Mouse (Mus musculus) hindbrain, embryonic 10.5 days (tissue): ENCODE data around the gene Swap70. TPM values are rescaled to one million over a fixed set of nuclear protein-coding genes. Genes with fewer than 3 reads are reported as not detected.

ENCODE experiments used
- DNase-seq: peaks from one replicate; pipeline ENCODE4 v3.0.0-alpha.2; 2017; ENCODE audit warnings: low spot score
- H3K27ac ChIP-seq: fragments of 300-500 bp; sonication (generic); 2 replicates; pipeline ENCODE4 v1.5.1; 2016; ENCODE audit warnings: mild to moderate bottlenecking, moderate library complexity
- H3K27me3 ChIP-seq: fragments of 300-500 bp; sonication (generic); 2 replicates; pipeline ENCODE4 v1.6.1; 2016; ENCODE audit warnings: mild to moderate bottlenecking; ENCODE audit not compliant: poor library complexity, insufficient read depth, severe bottlenecking
- H3K36me3 ChIP-seq: fragments of 300-500 bp; sonication (generic); 2 replicates; pipeline ENCODE4 v1.6.1; 2016; ENCODE audit warnings: mild to moderate bottlenecking, moderate library complexity
- H3K4me1 ChIP-seq: fragments of 300-500 bp; sonication (generic); replicated peaks from 2 replicates; pipeline ENCODE4 v1.6.1; 2016; ENCODE audit warnings: mild to moderate bottlenecking
- H3K4me3 ChIP-seq: fragments of 300-500 bp; sonication (generic); 2 replicates; pipeline ENCODE4 v1.5.1; 2016; ENCODE audit warnings: mild to moderate bottlenecking, moderate library complexity
- H3K9me3 ChIP-seq: fragments of 300-500 bp; sonication (generic); 2 replicates; pipeline ENCODE4 v1.6.1; 2016; ENCODE audit warnings: mild to moderate bottlenecking, moderate library complexity
- WGBS: fragments of 180-500 bp; shearing (Covaris S2); methylation state at CpG from one replicate; pipeline ENCODE4 v1.1.7; 2016; 5-methylcytosine and 5-hydroxymethylcytosine counted together
- polyA plus RNA-seq: library from polyadenylated mRNA; unstranded; fragments of >200 nt; fragmentation: Nextera tagmentation; extraction: Ambion mirVana; gene quantifications from 2 replicates; pipeline ENCODE4 v1.2.1, GENCODE M21; 2016

Gene Swap70
- polyA plus RNA-seq, 1 experiment from 2014 or later, result 18.1 TPM

- Histone ChIP-seq H3K4me1 (no peaks in the 10 kb centered on the region), H3K9me3 (no peaks in the 10 kb centered on the region), H3K36me3 (peaks cover 14% of the 10 kb centered on the region), H3K27ac (no peak overlapping the region), H3K27me3 (no peaks in the 10 kb centered on the region), H3K4me3 (no peak overlapping the region)
- 32% methylated on average over 7 of the region's 7 CpGs for WGBS
- DNase-seq, result peak; percentile 77
Measured at GRCm38 (mm10) chr7:110265796-110266195, 44.3 kb downstream of the Swap70 start.

- H3K27ac ChIP-seq, result no peak overlapping the region
- DNase-seq, result no peak
- no peaks in the 10 kb centered on the region for H3K9me3 ChIP-seq
- peaks cover 22% of the 10 kb centered on the region for H3K36me3 ChIP-seq
- no peak overlapping the region for H3K4me3 ChIP-seq
- H3K27me3 ChIP-seq, result no peaks in the 10 kb centered on the region
- H3K4me1 ChIP-seq, result peaks cover 3% of the 10 kb centered on the region; the same call in 1 of the 2 replicates
Measured at GRCm38 (mm10) chr7:110267014-110267413, 45.5 kb downstream of the Swap70 start.

DNA sequence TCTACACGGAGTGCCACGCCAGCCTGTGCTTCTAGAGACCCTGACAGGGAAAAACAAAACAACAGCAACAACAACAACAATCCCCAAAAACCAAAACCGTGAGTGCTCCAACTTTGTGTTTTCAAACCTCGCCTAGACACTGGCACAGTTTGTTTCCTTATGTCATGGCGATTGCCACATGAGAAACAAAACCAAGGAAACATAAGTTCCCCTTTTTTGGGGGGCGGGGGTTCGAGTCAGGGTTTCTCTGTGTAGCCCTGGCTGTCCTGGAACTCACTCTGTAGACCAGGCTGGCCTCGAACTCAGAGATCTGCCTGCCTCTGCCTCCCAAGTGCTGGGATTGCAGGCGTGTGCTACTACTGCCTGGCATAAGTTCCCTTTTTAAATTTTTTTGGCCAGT lies 46.5 kb downstream of the Swap70 start:
- no peaks in the 10 kb centered on the region for H3K9me3 ChIP-seq
- H3K4me1 ChIP-seq, result peaks cover 8% of the 10 kb centered on the region; the same call in 1 of the 2 replicates
- WGBS, result 90% methylated on average over 9 of the region's 9 CpGs
- no peak overlapping the region for H3K27ac ChIP-seq
- no peaks in the 10 kb centered on the region for H3K27me3 ChIP-seq
- no peak overlapping the region for H3K4me3 ChIP-seq
- DNase-seq, result no peak
- H3K36me3 ChIP-seq, result peaks cover 27% of the 10 kb centered on the region

GRCm38 (mm10) chr7:110268511-110268910 lies 47.0 kb downstream of the Swap70 start:
- no peaks in the 10 kb centered on the region for H3K27me3 ChIP-seq
- H3K27ac ChIP-seq, result no peak overlapping the region
- H3K36me3 ChIP-seq, result peaks cover 31% of the 10 kb centered on the region
- no peaks in the 10 kb centered on the region for H3K9me3 ChIP-seq
- H3K4me3 ChIP-seq, result no peak overlapping the region
- 86% methylated on average over 4 of the region's 4 CpGs for WGBS
- no peak for DNase-seq
- peaks cover 8% of the 10 kb centered on the region; the same call in 1 of the 2 replicates for H3K4me1 ChIP-seq

DNA sequence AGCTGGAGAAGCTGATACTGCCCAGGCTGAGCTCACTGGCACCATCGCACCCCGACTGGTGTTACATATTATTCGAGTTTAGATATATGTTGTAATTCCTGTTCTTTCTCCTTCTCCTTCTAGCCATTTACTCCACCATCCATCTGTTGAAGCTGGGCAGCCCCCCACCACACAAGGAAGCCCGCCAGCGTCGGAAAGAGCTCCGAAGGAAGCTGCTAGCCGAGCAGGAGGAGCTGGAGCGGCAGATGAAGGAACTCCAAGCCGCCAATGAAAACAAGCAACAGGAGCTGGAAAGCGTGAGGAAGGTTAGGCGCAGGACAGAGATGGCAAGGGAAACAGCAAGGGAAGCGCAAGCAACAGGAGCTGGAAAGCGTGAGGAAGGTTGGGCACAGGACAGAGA lies 48.3 kb downstream of the Swap70 start:
- Histone ChIP-seq H3K27me3 (no peaks in the 10 kb centered on the region), H3K4me1 (peaks cover 8% of the 10 kb centered on the region; the same call in 1 of the 2 replicates), H3K4me3 (no peak overlapping the region), H3K36me3 (peaks cover 42% of the 10 kb centered on the region), H3K27ac (no peak overlapping the region), H3K9me3 (no peaks in the 10 kb centered on the region)
- DNase-seq, result no peak
- WGBS, result 89% methylated on average over 14 of the region's 14 CpGs

DNA sequence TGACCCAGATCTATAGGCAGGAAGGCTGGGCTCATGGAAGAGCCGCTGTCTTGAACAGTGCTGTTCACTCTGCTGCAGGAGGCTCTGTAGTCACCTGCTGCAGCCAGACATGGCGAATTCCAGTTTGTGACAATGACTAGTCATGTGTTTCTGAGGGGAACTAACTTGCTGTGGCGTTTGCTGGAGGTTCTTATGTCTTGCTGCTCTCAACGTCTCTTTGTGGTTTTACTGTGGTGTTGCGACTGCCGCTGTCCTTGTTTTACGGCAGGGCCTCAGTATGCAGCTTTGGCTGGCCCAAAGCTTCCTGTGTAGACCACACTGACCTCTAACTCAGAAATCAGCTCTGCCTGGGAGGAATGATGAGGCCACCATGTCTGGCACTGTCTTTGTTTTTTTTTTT lies 48.9 kb downstream of the Swap70 start:
- Histone ChIP-seq H3K4me3 (no peak overlapping the region), H3K9me3 (no peaks in the 10 kb centered on the region), H3K27me3 (no peaks in the 10 kb centered on the region), H3K4me1 (peaks cover 8% of the 10 kb centered on the region; the same call in 1 of the 2 replicates), H3K36me3 (peaks cover 46% of the 10 kb centered on the region), H3K27ac (no peak overlapping the region)
- 95% methylated on average over 7 of the region's 7 CpGs for WGBS
- no peak for DNase-seq

DNA sequence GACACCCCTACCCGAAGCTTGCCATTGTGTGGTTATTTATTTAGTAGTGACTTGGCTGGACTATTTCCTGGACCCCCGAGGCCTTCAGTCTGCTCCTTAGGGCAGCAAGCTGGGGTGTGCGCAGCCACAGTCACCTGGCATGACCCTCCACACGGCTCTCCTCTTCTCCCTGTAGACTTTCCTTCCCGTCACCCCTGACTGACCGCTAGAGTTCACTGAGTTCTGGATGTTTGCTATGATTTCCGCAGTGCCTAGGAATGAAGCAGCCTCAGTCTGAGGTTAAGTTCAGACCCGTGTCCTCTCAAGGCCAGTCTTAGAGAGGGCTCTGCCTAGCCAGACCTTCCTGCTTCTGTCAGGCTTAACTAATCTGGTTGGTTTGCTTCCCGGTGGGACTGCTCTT lies 50.3 kb downstream of the Swap70 start:
- 74% methylated on average over 9 of the region's 9 CpGs for WGBS
- Histone ChIP-seq H3K36me3 (peaks cover 59% of the 10 kb centered on the region), H3K9me3 (no peaks in the 10 kb centered on the region), H3K4me3 (no peak overlapping the region), H3K27ac (no peak overlapping the region), H3K4me1 (peaks cover 8% of the 10 kb centered on the region; the same call in 1 of the 2 replicates), H3K27me3 (no peaks in the 10 kb centered on the region)
- no peak for DNase-seq

DNA sequence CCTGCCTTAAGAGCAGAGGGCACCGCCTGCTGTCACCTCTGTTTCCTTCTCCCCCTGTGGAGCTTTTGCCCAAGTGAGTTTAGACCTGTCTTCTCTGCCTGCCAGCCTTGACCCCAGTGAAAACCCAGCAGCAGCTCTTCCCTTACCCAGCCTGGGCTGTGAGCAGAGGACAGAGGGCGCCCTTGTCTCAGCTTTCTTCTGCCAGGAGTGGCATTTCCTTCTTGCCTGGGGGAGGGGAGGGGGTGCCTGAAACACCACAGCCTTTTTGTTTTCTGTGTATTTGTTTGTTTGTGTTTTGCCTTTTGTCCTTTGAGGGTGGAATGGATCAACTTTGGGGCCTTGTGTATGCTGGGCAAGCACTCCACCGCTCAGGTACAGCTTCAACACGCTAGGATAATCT lies 50.9 kb downstream of the Swap70 start:
- DNase-seq, result no peak
- no peak overlapping the region for H3K4me3 ChIP-seq
- H3K27ac ChIP-seq, result 0 out of 2 replicates have a peak overlapping the region, but pooled peaks have one; percentile 23
- H3K36me3 ChIP-seq, result peaks cover 59% of the 10 kb centered on the region
- WGBS, result 81% methylated on average over 4 of the region's 4 CpGs
- no peaks in the 10 kb centered on the region for H3K9me3 ChIP-seq
- no peaks in the 10 kb centered on the region for H3K27me3 ChIP-seq
- H3K4me1 ChIP-seq, result peaks cover 8% of the 10 kb centered on the region; the same call in 1 of the 2 replicates

DNA sequence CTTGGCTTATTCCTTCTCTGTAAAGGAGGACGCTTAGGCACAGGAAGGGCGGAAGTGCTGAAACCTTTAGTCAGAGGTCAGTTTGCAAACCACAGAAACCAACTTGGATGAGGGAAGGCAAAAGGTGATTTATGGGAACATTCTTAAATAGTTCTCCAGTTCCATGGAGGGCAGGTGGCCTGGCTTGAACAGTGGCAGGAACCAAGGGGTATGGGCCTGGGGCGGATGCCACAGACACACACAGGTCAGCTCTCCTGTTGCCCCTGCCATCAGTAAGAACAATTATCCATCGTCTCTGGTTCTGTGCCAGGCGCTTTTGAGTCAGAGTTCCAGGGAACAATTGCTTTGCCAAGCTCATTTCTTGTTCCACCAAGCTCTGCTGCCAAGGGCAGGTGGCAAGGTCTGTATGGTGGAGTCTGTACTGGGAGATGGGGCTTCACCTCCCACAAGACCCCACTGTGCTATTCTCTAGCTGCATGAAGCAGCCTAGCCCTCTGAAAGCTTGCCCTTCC lies 56.3 kb downstream of the Swap70 start:
- peaks cover 76% of the 10 kb centered on the region for H3K36me3 ChIP-seq
- no peaks in the 10 kb centered on the region for H3K4me1 ChIP-seq
- no peaks in the 10 kb centered on the region for H3K9me3 ChIP-seq
- no peak overlapping the region for H3K27ac ChIP-seq
- no peaks in the 10 kb centered on the region for H3K27me3 ChIP-seq
- no peak for DNase-seq
- WGBS, result 92% methylated on average over 5 of the region's 5 CpGs
- no peak overlapping the region for H3K4me3 ChIP-seq

- Histone ChIP-seq H3K27ac (no peak overlapping the region), H3K4me3 (no peak overlapping the region), H3K36me3 (peaks cover 67% of the 10 kb centered on the region), H3K27me3 (no peaks in the 10 kb centered on the region), H3K9me3 (no peaks in the 10 kb centered on the region), H3K4me1 (no peaks in the 10 kb centered on the region)
- 92% methylated on average over 4 of the region's 4 CpGs for WGBS
- no peak for DNase-seq
Measured at GRCm38 (mm10) chr7:110279183-110279582, 57.7 kb downstream of the Swap70 start.

GRCm38 (mm10) chr7:110281435-110282256 lies 60.1 kb downstream of the Swap70 start:
- Histone ChIP-seq H3K4me3 (no peak overlapping the region), H3K27ac (no peak overlapping the region), H3K9me3 (no peaks in the 10 kb centered on the region), H3K4me1 (no peaks in the 10 kb centered on the region), H3K27me3 (no peaks in the 10 kb centered on the region), H3K36me3 (peaks cover 50% of the 10 kb centered on the region)
- WGBS, result 89% methylated on average over 11 of the region's 11 CpGs
- DNase-seq, result no peak

GRCm38 (mm10) chr7:110282797-110283196 lies 61.3 kb downstream of the Swap70 start:
- Histone ChIP-seq H3K27me3 (no peaks in the 10 kb centered on the region), H3K27ac (no peak overlapping the region), H3K9me3 (no peaks in the 10 kb centered on the region), H3K4me1 (peaks cover 9% of the 10 kb centered on the region), H3K4me3 (no peak overlapping the region), H3K36me3 (peaks cover 43% of the 10 kb centered on the region)
- no peak for DNase-seq
- 89% methylated on average over 11 of the region's 11 CpGs for WGBS

GRCm38 (mm10) chr7:110283484-110284275 lies 62.2 kb downstream of the Swap70 start:
- H3K36me3 ChIP-seq, result peaks cover 38% of the 10 kb centered on the region
- WGBS, result 92% methylated on average over 6 of the region's 6 CpGs
- H3K27me3 ChIP-seq, result no peaks in the 10 kb centered on the region

More at GRCm38 (mm10) chr7:110283484-110284275, 62.2 kb downstream of the Swap70 start:
- Histone ChIP-seq H3K27ac (no peak overlapping the region), H3K4me1 (peaks cover 12% of the 10 kb centered on the region), H3K4me3 (no peak overlapping the region), H3K9me3 (no peaks in the 10 kb centered on the region)
- no peak for DNase-seq
